Mouse (Mus musculus) midbrain, embryonic 15.5 days (tissue): ENCODE data around the gene Camta1. TPM values are rescaled to one million over a fixed set of nuclear protein-coding genes. Genes with fewer than 3 reads are reported as not detected.

Experiments used
- ATAC-seq: fragments of 200-750 bp; cut with Nextera tagmentation; replicated peaks from 2 replicates; pipeline ENCODE4 v1.8.0; 2017; ENCODE audit warnings: moderate TSS enrichment
- H3K27ac ChIP-seq: fragments of 300-500 bp; sonication (generic); 2 replicates; pipeline ENCODE4 v1.5.1; 2015; ENCODE audit warnings: mild to moderate bottlenecking, inconsistent platforms
- H3K27me3 ChIP-seq: fragments of 300-500 bp; sonication (generic); replicated peaks from 2 replicates; pipeline ENCODE4 v1.6.1; 2015; ENCODE audit warnings: inconsistent platforms
- H3K36me3 ChIP-seq: fragments of 300-500 bp; sonication (generic); replicated peaks from 2 replicates; pipeline ENCODE4 v1.6.1; 2015; ENCODE audit warnings: inconsistent platforms
- H3K4me1 ChIP-seq: fragments of 300-500 bp; sonication (generic); 2 replicates; pipeline ENCODE4 v1.6.1; 2015; ENCODE audit warnings: inconsistent platforms
- H3K4me2 ChIP-seq: fragments of 300-500 bp; sonication (generic); 2 replicates; pipeline ENCODE4 v1.6.1; 2015; ENCODE audit warnings: inconsistent platforms, mild to moderate bottlenecking, moderate library complexity
- H3K4me3 ChIP-seq: fragments of 300-500 bp; sonication (generic); 2 replicates; pipeline ENCODE4 v1.5.1; 2015; ENCODE audit warnings: mild to moderate bottlenecking, inconsistent platforms
- H3K9ac ChIP-seq: fragments of 300-500 bp; sonication (generic); 2 replicates; pipeline ENCODE4 v1.6.1; 2015; ENCODE audit warnings: mild to moderate bottlenecking, inconsistent platforms
- H3K9me3 ChIP-seq: fragments of 300-500 bp; sonication (generic); 2 replicates; pipeline ENCODE4 v1.6.1; 2016; ENCODE audit warnings: inconsistent platforms
- WGBS: fragments of 180-500 bp; shearing (Covaris S2); methylation state at CpG from one replicate; pipeline ENCODE4 v1.1.7; 2015; ENCODE audit warnings: mixed read lengths; 5-methylcytosine and 5-hydroxymethylcytosine counted together
- polyA plus RNA-seq: library from polyadenylated mRNA; unstranded; fragments of >200 nt; fragmentation: Nextera tagmentation; extraction: Ambion mirVana; gene quantifications from 2 replicates; pipeline ENCODE4 v1.2.1, GENCODE M21; 2015

Camta1 gene
- polyA plus RNA-seq, 1 experiment from 2014 or later, result 156 TPM

DNA sequence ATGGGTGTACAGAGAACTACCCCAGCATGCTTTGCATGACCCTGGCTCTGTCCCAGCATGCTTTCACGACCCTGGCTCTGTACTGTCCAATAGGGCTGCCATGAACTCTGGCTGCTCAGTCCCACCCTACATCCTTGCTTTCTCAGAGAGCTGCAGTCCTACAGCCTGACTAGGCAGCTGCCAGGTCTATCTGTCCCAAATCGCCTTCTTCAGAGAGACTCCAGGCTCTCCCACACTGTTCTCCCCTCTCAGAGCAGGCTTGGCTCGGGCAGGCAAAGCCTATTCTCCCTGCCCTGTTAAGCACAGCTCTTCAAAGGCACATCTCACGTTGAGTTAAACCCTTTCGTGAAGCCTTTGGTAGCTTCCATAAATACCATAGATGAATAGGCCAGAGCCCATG is 317.5 kb downstream of the Camta1 start:
- Histone ChIP-seq H3K27ac (no peak overlapping the region), H3K9me3 (no peaks in the 10 kb centered on the region), H3K36me3 (no peaks in the 10 kb centered on the region), H3K4me2 (no peak overlapping the region), H3K4me1 (peaks cover 11% of the 10 kb centered on the region), H3K27me3 (no peaks in the 10 kb centered on the region), H3K4me3 (no peak overlapping the region), H3K9ac (no peak overlapping the region)
- ATAC-seq, result no peak
- WGBS, result 50% methylated on average over 5 of the region's 5 CpGs

- H3K4me1 ChIP-seq, result peaks cover 42% of the 10 kb centered on the region
- no peak for ATAC-seq
- H3K27me3 ChIP-seq, result no peaks in the 10 kb centered on the region
- 60% methylated on average over 6 of the region's 6 CpGs for WGBS
- H3K9me3 ChIP-seq, result no peaks in the 10 kb centered on the region
- H3K27ac ChIP-seq, result no peak overlapping the region
- H3K4me3 ChIP-seq, result no peak overlapping the region
- H3K9ac ChIP-seq, result no peak overlapping the region
- H3K4me2 ChIP-seq, result no peak overlapping the region
- H3K36me3 ChIP-seq, result no peaks in the 10 kb centered on the region
Measured at GRCm38 (mm10) chr4:151540546-151540945, 321.1 kb downstream of the Camta1 start.

DNA sequence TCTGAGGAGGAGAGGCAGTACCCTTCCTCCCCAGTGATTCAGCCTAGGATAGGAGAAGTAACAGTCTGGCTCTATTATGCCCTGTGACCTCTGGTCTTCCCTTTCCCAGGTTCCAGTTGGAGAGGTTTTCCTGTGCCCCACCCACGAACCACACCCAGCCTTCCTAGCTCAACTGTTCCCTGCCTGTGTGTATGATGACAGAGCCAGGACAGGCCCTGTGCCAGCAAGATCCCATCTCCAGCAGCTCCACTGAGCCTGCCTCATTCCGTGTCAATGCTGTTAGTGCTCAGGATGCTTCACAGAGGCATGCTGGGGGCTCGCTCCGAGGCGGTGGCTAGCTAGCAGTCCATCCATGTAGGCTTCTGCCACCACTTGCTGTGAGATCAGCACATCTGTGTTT is 321.8 kb downstream of the Camta1 start:
- H3K27ac ChIP-seq, result peak overlapping the region; percentile 35; the same call in 1 of the 2 replicates
- H3K4me2 ChIP-seq, result no peak overlapping the region
- H3K9me3 ChIP-seq, result no peaks in the 10 kb centered on the region
- no peak overlapping the region for H3K9ac ChIP-seq
- H3K36me3 ChIP-seq, result no peaks in the 10 kb centered on the region
- H3K4me3 ChIP-seq, result no peak overlapping the region
- no peak for ATAC-seq
- H3K27me3 ChIP-seq, result no peaks in the 10 kb centered on the region
- 69% methylated on average over 5 of the region's 5 CpGs for WGBS
- H3K4me1 ChIP-seq, result peaks cover 47% of the 10 kb centered on the region

DNA sequence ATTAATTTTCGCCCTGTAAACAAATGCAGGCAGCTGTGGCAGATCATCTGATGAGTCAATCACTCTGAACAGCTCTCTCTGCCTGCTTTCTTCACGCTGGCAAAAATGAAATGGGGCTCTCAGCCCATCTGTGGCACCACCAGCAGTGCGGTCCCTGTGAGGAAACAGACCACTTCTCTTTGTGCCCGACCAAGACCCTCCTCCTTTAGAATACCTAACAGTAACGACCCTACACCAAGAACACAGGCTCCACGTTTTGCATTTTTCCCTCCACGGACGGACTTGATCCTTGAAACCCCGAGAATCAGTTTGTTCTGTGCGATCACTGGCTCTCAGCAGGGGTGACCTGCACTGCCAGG is 322.5 kb downstream of the Camta1 start:
- WGBS, result 32% methylated on average over 10 of the region's 10 CpGs
- Histone ChIP-seq H3K36me3 (no peaks in the 10 kb centered on the region), H3K4me3 (no peak overlapping the region), H3K27me3 (no peaks in the 10 kb centered on the region), H3K9ac (no peak overlapping the region), H3K4me2 (no peak overlapping the region), H3K4me1 (peaks cover 52% of the 10 kb centered on the region), H3K9me3 (no peaks in the 10 kb centered on the region), H3K27ac (peak overlapping the region; percentile 49)
- ATAC-seq, result peak; percentile 2; the same call in 1 of the 2 replicates

DNA sequence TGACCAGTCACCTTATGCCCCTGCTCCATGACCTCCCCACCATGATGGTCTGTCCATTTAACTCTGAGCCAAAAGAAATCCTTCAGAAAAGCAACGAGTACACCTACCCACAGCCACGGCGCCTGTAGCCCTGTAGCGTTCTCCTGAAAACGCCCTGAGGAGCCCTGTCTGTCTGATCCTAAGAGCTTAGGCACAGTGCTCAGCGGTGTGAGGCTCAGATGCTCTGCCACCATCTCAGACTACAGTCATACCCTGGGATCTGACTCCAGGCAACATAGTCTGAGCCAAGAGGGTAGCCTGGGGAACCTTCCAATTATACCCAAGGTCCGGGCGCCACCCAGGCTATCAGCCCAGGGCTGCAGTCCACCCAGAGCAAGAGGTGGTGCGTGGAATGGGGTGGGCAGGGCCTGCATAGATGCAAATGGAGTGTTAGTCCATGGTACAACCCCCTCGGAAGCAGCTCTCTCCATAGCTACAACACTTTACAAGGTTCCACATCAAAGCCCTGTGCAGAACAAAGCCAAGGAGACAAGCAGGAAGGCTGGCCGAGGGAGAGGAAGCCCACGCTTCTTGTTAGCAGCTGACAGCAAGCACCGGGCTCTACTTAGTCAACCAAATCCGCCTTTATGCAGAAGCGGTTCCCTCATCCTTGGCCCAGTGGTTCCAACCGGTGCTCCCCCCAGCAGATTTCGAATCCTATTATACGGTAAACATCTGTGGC is 323.1 kb downstream of the Camta1 start:
- Histone ChIP-seq H3K27ac (peak overlapping the region; percentile 49), H3K4me3 (no peak overlapping the region), H3K4me2 (no peak overlapping the region), H3K9me3 (no peaks in the 10 kb centered on the region), H3K27me3 (no peaks in the 10 kb centered on the region), H3K4me1 (peaks cover 56% of the 10 kb centered on the region), H3K9ac (no peak overlapping the region), H3K36me3 (no peaks in the 10 kb centered on the region)
- ATAC-seq, result peak; percentile 59
- 39% methylated on average over 18 of the region's 18 CpGs for WGBS

GRCm38 (mm10) chr4:151535916-151536450 is 325.7 kb downstream of the Camta1 start:
- H3K9me3 ChIP-seq, result no peaks in the 10 kb centered on the region
- H3K27ac ChIP-seq, result peak overlapping the region; percentile 38; the same call in 1 of the 2 replicates
- H3K4me3 ChIP-seq, result no peak overlapping the region
- H3K27me3 ChIP-seq, result no peaks in the 10 kb centered on the region
- peaks cover 61% of the 10 kb centered on the region for H3K4me1 ChIP-seq
- no peak overlapping the region for H3K9ac ChIP-seq
- no peaks in the 10 kb centered on the region for H3K36me3 ChIP-seq
- H3K4me2 ChIP-seq, result no peak overlapping the region
- WGBS, result 27% methylated on average over 9 of the region's 9 CpGs
- ATAC-seq, result no peak

DNA sequence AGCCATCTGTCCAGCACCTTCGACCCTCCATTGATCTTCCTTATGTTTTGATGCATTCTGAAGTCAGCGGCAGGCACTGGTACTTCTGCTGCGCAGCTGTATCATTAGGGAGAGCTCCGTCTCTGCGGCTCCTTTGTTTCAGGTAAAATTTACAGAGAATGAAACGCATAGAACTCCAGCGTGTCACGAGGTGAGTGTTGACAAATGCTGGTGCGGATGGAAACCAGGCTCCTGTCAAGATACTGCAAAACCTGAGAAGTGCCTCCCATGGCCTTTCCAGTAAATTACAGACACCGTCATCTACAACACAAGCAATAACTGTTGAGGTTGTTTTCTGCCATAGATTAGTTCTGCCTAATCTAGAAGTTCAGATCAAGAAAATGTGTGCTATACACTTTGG is 328.2 kb downstream of the Camta1 start:
- no peaks in the 10 kb centered on the region for H3K9me3 ChIP-seq
- no peak overlapping the region for H3K9ac ChIP-seq
- peak overlapping the region; percentile 38 for H3K27ac ChIP-seq
- H3K4me2 ChIP-seq, result no peak overlapping the region
- no peaks in the 10 kb centered on the region for H3K27me3 ChIP-seq
- WGBS, result 69% methylated on average over 10 of the region's 10 CpGs
- H3K36me3 ChIP-seq, result no peaks in the 10 kb centered on the region
- peaks cover 43% of the 10 kb centered on the region for H3K4me1 ChIP-seq
- no peak for ATAC-seq
- H3K4me3 ChIP-seq, result no peak overlapping the region

DNA sequence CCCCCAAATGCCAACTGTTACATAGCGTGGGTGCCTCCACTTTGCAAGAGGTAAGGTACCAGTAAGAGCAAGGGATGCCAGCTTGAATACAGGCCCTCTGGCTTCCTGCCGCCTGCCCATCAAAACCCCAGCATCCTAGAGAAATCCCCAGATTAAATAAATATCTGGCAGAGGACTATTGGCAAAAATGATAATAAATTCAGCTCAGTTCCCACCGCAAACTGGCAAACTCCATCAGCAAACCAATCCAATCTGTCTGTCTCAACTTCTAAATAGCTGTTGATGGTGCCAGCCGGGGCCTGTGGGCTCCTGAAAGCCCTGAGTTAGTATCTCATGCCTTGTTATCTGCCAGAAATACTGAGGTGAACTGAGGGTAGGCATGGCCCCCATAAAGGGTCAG is 333.2 kb downstream of the Camta1 start:
- no peak overlapping the region for H3K9ac ChIP-seq
- no peak for ATAC-seq
- no peak overlapping the region for H3K4me3 ChIP-seq
- no peaks in the 10 kb centered on the region for H3K36me3 ChIP-seq
- no peaks in the 10 kb centered on the region for H3K27me3 ChIP-seq
- WGBS, result 91% methylated on average over 4 of the region's 4 CpGs
- no peaks in the 10 kb centered on the region for H3K9me3 ChIP-seq
- H3K27ac ChIP-seq, result no peak overlapping the region
- no peak overlapping the region for H3K4me2 ChIP-seq
- H3K4me1 ChIP-seq, result peaks cover 5% of the 10 kb centered on the region; the same call in 1 of the 2 replicates

DNA sequence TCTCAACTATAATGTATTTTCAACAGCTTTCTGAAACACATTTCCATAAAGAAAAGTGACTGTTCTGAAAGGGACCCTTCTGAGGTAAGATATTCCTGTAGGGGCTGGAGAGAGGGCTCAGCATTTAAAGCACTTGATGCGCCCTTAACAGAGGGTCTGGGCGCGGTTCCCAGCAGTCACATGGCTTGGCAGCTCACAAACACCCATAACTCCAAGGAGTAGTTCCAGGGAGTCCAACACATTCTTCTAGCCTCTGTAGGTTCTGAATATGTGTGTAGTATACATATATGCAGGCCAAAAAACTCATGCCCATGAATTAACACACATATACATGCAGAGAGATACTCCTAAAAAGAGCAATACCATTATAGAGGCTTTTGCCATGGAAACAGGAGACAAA is 333.9 kb downstream of the Camta1 start:
- no peak for ATAC-seq

GRCm38 (mm10) chr4:151520103-151520502 is 341.6 kb downstream of the Camta1 start:
- no peak for ATAC-seq

More for the DNA sequence above, 333.9 kb downstream of the Camta1 start:
- 87% methylated on average over 3 of the region's 3 CpGs for WGBS
- no peak overlapping the region for H3K27ac ChIP-seq
- H3K4me2 ChIP-seq, result no peak overlapping the region
- H3K27me3 ChIP-seq, result no peaks in the 10 kb centered on the region
- H3K9me3 ChIP-seq, result no peaks in the 10 kb centered on the region
- H3K4me1 ChIP-seq, result no peaks in the 10 kb centered on the region
- no peaks in the 10 kb centered on the region for H3K36me3 ChIP-seq
- no peak overlapping the region for H3K4me3 ChIP-seq
- no peak overlapping the region for H3K9ac ChIP-seq

GRCm38 (mm10) chr4:151519011-151519410 is 342.7 kb downstream of the Camta1 start:
- no peaks in the 10 kb centered on the region for H3K27me3 ChIP-seq
- H3K27ac ChIP-seq, result no peak overlapping the region
- H3K4me3 ChIP-seq, result no peak overlapping the region
- 59% methylated on average over 7 of the region's 7 CpGs for WGBS
- no peak overlapping the region for H3K4me2 ChIP-seq
- H3K9ac ChIP-seq, result no peak overlapping the region
- no peaks in the 10 kb centered on the region for H3K36me3 ChIP-seq
- peaks cover 16% of the 10 kb centered on the region for H3K4me1 ChIP-seq
- H3K9me3 ChIP-seq, result no peaks in the 10 kb centered on the region
- no peak for ATAC-seq

More at GRCm38 (mm10) chr4:151520103-151520502, 341.6 kb downstream of the Camta1 start:
- Histone ChIP-seq H3K9me3 (no peaks in the 10 kb centered on the region), H3K27ac (no peak overlapping the region), H3K4me3 (no peak overlapping the region), H3K27me3 (no peaks in the 10 kb centered on the region), H3K36me3 (no peaks in the 10 kb centered on the region), H3K9ac (no peak overlapping the region), H3K4me2 (no peak overlapping the region), H3K4me1 (peaks cover 16% of the 10 kb centered on the region)
- 27% methylated on average over 8 of the region's 8 CpGs for WGBS

DNA sequence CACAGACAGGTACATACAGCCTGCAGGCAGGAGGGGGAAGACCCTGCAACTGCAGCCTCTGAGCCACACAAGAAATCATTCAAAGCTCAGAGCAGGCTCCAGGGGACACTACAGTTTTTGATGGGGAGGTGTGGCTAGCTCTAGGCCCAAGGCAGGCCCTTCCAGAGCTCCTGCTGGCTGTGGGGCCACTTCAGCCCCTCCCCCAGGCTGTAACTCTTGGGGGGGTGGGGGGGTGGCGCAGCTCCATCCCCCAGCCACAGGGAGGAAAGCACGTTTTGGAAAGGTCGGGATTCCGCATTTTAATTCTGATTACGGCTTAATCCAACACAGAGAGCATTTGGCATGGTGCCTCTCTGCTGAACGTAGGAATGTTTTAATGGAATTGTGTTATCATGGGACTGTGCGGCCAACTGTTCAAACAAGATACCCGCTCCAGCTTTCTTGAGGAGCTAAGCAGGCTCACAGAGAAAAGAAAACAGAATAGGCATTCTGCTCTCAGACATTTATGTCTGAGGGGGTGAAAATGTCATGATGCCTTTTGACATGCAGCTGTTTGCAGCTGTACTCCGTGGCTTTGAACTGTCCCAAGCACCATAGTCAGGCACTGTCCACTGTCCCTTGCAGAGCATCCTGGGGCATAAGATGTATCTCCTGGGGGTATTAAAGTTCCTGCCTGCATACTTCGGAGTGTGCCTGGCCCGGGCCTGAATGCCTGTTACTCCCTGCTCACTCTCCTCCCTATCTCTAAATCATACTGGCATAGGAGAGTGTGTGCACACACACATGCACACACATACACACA is 344.5 kb downstream of the Camta1 start:
- peaks cover 16% of the 10 kb centered on the region for H3K4me1 ChIP-seq
- H3K4me3 ChIP-seq, result no peak overlapping the region
- H3K9me3 ChIP-seq, result no peaks in the 10 kb centered on the region
- no peaks in the 10 kb centered on the region for H3K27me3 ChIP-seq
- WGBS, result 13% methylated on average over 11 of the region's 11 CpGs
- no peak overlapping the region for H3K9ac ChIP-seq
- H3K4me2 ChIP-seq, result no peak overlapping the region
- H3K36me3 ChIP-seq, result no peaks in the 10 kb centered on the region
- peak; percentile 72 for ATAC-seq
- H3K27ac ChIP-seq, result peak overlapping the region; percentile 64
